Mouse (Mus musculus) heart, postnatal 0 days (tissue): ENCODE measurements at regions not wholly inside any gene's neighbourhood (a gene's known extent, or its start where the extent isn't known, plus 50 kb on each side); places are given as distances from the start of the nearest gene placed in this dataset.

Experiments used
- ATAC-seq: fragments of 200-750 bp; cut with Nextera tagmentation; 2 replicates; pipeline ENCODE4 v1.8.0; 2017; ENCODE audit warnings: low read depth, moderate number of reproducible peaks, moderate library complexity; ENCODE audit not compliant: insufficient read depth
- DNase-seq: peaks from one replicate; pipeline ENCODE4 v3.0.0-alpha.2; 2016; ENCODE audit warnings: low spot score
- H3K27ac ChIP-seq: fragments of 300-500 bp; sonication (generic); 2 replicates; pipeline ENCODE4 v1.5.1; 2014; ENCODE audit warnings: low read depth, mild to moderate bottlenecking
- H3K27me3 ChIP-seq: fragments of 300-500 bp; sonication (generic); 2 replicates; pipeline ENCODE4 v1.6.1; 2014; ENCODE audit warnings: low read length, mixed read lengths; ENCODE audit not compliant: control insufficient read depth, insufficient read depth
- H3K36me3 ChIP-seq: fragments of 300-500 bp; sonication (generic); replicated peaks from 2 replicates; pipeline ENCODE4 v1.6.1; 2014; ENCODE audit warnings: low read length, mixed read lengths; ENCODE audit not compliant: control insufficient read depth, insufficient read depth
- H3K4me1 ChIP-seq: fragments of 300-500 bp; sonication (generic); 2 replicates; pipeline ENCODE4 v1.6.1; 2014; ENCODE audit warnings: antibody characterized with exemption; ENCODE audit not compliant: control insufficient read depth, insufficient read depth
- H3K4me2 ChIP-seq: fragments of 300-500 bp; sonication (generic); 2 replicates; pipeline ENCODE4 v1.6.1; 2014; ENCODE audit warnings: low read depth, mild to moderate bottlenecking, low read length, moderate library complexity
- H3K4me3 ChIP-seq: fragments of 300-500 bp; sonication (generic); 2 replicates; pipeline ENCODE4 v1.5.1; 2014; ENCODE audit warnings: low read depth, low read length
- H3K9ac ChIP-seq: fragments of 300-500 bp; sonication (generic); replicated peaks from 2 replicates; pipeline ENCODE4 v1.6.1; 2014; ENCODE audit warnings: low read depth, low read length, mixed read lengths
- H3K9me3 ChIP-seq: fragments of 300-500 bp; sonication (generic); replicated peaks from 2 replicates; pipeline ENCODE4 v1.6.1; 2016; ENCODE audit warnings: low read length; ENCODE audit not compliant: control insufficient read depth
- CTCF ChIP-seq: IDR thresholded peaks from 2 replicates; pipeline ENCODE4 v1.5.1; 2016; ENCODE audit warnings: antibody characterized with exemption, control low read depth, low read depth
- EP300 ChIP-seq: IDR thresholded peaks from 2 replicates; pipeline ENCODE4 v1.6.1; 2016; ENCODE audit warnings: antibody characterized with exemption, low read depth
- WGBS: fragments of 180-500 bp; shearing (Covaris S2); extraction: QIAGEN DNeasy Blood & Tissue Kit; methylation state at CpG from one replicate; pipeline ENCODE4 v1.1.7; 2014; 5-methylcytosine and 5-hydroxymethylcytosine counted together

- H3K9me3 ChIP-seq: no peaks in the 10 kb centered on the region
- no peaks in the 10 kb centered on the region for H3K36me3 ChIP-seq
- no peak for TF ChIP-seq EP300
- TF ChIP-seq CTCF: no peak
- ATAC-seq: no peak
- no peaks in the 10 kb centered on the region for H3K27me3 ChIP-seq
- no peaks in the 10 kb centered on the region for H3K4me1 ChIP-seq
- no peak for DNase-seq
- WGBS: 87% methylated on average over 5 of the region's 5 CpGs
- no peak overlapping the region for H3K27ac ChIP-seq
- no peak overlapping the region for H3K9ac ChIP-seq
- H3K4me2 ChIP-seq: no peak overlapping the region
- no peak overlapping the region for H3K4me3 ChIP-seq
Observed at GRCm38 (mm10) chr17:9741321-9741720, 71.8 kb upstream of the Pabpc6 start.

GRCm38 (mm10) chr17:9729020-9729419, 59.5 kb upstream of the Pabpc6 start:
- TF ChIP-seq CTCF (no peak), EP300 (no peak)
- Histone ChIP-seq H3K4me2 (no peak overlapping the region), H3K27me3 (no peaks in the 10 kb centered on the region), H3K4me3 (no peak overlapping the region), H3K9ac (no peak overlapping the region), H3K9me3 (no peaks in the 10 kb centered on the region), H3K27ac (no peak overlapping the region), H3K4me1 (no peaks in the 10 kb centered on the region), H3K36me3 (no peaks in the 10 kb centered on the region)
- no peak for ATAC-seq
- no peak for DNase-seq
- 27% methylated on average over 3 of the region's 3 CpGs for WGBS

DNA sequence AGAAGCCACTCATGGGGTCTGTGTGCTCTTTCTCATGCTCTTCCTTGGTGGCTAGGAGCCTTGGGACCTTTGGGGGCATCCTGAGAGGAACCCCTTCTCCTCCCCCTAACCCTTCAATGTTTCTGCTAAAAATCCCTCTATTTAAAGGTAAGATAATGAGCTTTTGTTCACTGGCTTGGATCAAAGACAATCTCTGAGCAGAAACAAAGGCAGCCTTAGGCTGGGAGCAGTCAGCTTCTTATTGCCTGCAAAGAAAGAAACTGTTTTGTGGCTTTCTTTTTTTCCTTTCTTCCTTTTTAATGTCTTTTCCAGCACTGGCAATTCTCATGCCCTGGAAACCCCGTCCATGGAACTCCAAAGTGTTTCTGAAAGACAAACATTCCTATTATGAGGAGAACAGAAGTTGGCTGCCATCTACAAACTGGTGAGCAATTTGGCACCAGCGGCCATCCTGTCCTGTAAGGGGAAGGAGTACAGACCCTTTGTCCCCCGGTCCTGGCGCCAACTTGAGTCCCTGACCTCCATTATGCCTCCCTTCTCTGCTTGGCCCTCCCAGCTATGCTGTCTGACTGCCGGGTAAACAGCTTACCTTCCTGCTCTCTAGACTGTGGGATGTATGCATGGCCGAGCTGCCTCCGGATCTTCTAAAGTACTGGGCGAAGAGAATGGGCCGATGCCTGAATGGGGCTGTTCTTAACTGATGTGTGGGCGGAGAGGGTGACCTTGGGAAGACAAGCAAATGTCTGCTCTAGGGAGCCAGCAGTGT, 56.4 kb upstream of the Pabpc6 start:
- no peak for DNase-seq
- no peak for TF ChIP-seq EP300
- no peak for TF ChIP-seq CTCF
- H3K4me3 ChIP-seq: no peak overlapping the region
- 61% methylated on average over 10 of the region's 10 CpGs for WGBS
- H3K27ac ChIP-seq: no peak overlapping the region
- H3K9me3 ChIP-seq: no peaks in the 10 kb centered on the region
- no peak for ATAC-seq
- H3K36me3 ChIP-seq: no peaks in the 10 kb centered on the region
- H3K9ac ChIP-seq: no peak overlapping the region
- H3K4me1 ChIP-seq: no peaks in the 10 kb centered on the region
- no peaks in the 10 kb centered on the region for H3K27me3 ChIP-seq
- no peak overlapping the region for H3K4me2 ChIP-seq

- no peak for DNase-seq
- no peak overlapping the region for H3K4me3 ChIP-seq
- H3K4me1 ChIP-seq: no peaks in the 10 kb centered on the region
- no peaks in the 10 kb centered on the region for H3K36me3 ChIP-seq
- H3K27me3 ChIP-seq: no peaks in the 10 kb centered on the region
- 49% methylated on average over 4 of the region's 4 CpGs for WGBS
- no peak overlapping the region for H3K27ac ChIP-seq
- TF ChIP-seq CTCF (no peak), EP300 (no peak)
- H3K4me2 ChIP-seq: no peak overlapping the region
- no peak for ATAC-seq
- no peaks in the 10 kb centered on the region for H3K9me3 ChIP-seq
- no peak overlapping the region for H3K9ac ChIP-seq
Observed at GRCm38 (mm10) chr17:9723484-9723883, 54.0 kb upstream of the Pabpc6 start.

GRCm38 (mm10) chr17:9722709-9723108, 53.2 kb upstream of the Pabpc6 start:
- H3K9ac ChIP-seq: no peak overlapping the region
- whole genome bisulfite sequencing: 20% methylated on average over 4 of the region's 4 CpGs
- no peak overlapping the region for H3K4me2 ChIP-seq
- ATAC-seq: no peak
- no peak for DNase-seq
- no peak overlapping the region for H3K4me3 ChIP-seq
- TF ChIP-seq EP300: no peak
- no peak for TF ChIP-seq CTCF
- no peaks in the 10 kb centered on the region for H3K36me3 ChIP-seq
- no peaks in the 10 kb centered on the region for H3K4me1 ChIP-seq
- no peaks in the 10 kb centered on the region for H3K27me3 ChIP-seq
- no peak overlapping the region for H3K27ac ChIP-seq
- H3K9me3 ChIP-seq: no peaks in the 10 kb centered on the region
